Mouse (Mus musculus) T-helper 2 cell (primary cell): ENCODE results near the gene Stxbp6.
"Not testable (repeated sequence)": the region's sequence is repeated elsewhere in the genome, so short reads cannot be mapped to it uniquely, and the experiment has no call there.

Source experiments
- in situ Hi-C: fragments of 300-600 bp; cut with MboI, MseI; formaldehyde crosslinking; loops from one replicate; pipeline ENCODE4 v1.15.1; 2025; ENCODE audit warnings: high pct_unique_total_duplicates

Gene Stxbp6

GRCm38 (mm10) chr12:45074611-45075342 is at the start of gene Stxbp6:
Gene Stxbp6 (minus strand): TSS chr12:45074709.
- in situ Hi-C loops = no loop called here

GRCm38 (mm10) chr12:45102954-45103353 is 28.4 kb upstream of the Stxbp6 start:
- in situ Hi-C loops = not testable (repeated sequence)

- in situ Hi-C loops = no loop called here
These were observed 19.2 kb upstream of the Stxbp6 start for GRCm38 (mm10) chr12:45093732-45094131.

GRCm38 (mm10) chr12:45092444-45092843 is 17.9 kb upstream of the Stxbp6 start:
- in situ Hi-C loops = no loop called here

GRCm38 (mm10) chr12:45083145-45083475 is 8.6 kb upstream of the Stxbp6 start:
- in situ Hi-C loops = no loop called here

GRCm38 (mm10) chr12:45082379-45083144 is 8.1 kb upstream of the Stxbp6 start:
- in situ Hi-C loops = no loop called here

- in situ Hi-C loops = no loop called here
These were observed 7.1 kb upstream of the Stxbp6 start for GRCm38 (mm10) chr12:45081617-45082016.

- in situ Hi-C loops = no loop called here
These were observed 6.2 kb upstream of the Stxbp6 start for GRCm38 (mm10) chr12:45080753-45081122.

GRCm38 (mm10) chr12:45080036-45080752 is 5.7 kb upstream of the Stxbp6 start:
- in situ Hi-C loops = no loop called here

GRCm38 (mm10) chr12:45075631-45076030 is 1.1 kb upstream of the Stxbp6 start:
- in situ Hi-C loops = no loop called here

GRCm38 (mm10) chr12:45074042-45074601 is 387 bp downstream of the Stxbp6 start:
- in situ Hi-C loops = no loop called here

- in situ Hi-C loops = no loop called here
These were observed 1.0 kb downstream of the Stxbp6 start for GRCm38 (mm10) chr12:45073331-45074041.

GRCm38 (mm10) chr12:45072185-45072584 is 2.3 kb downstream of the Stxbp6 start:
- in situ Hi-C loops = no loop called here

- in situ Hi-C loops = no loop called here
These were observed 4.3 kb downstream of the Stxbp6 start for GRCm38 (mm10) chr12:45070186-45070585.

- in situ Hi-C loops = no loop called here
These were observed 6.3 kb downstream of the Stxbp6 start for GRCm38 (mm10) chr12:45068145-45068754.

GRCm38 (mm10) chr12:45067686-45068085 is 6.8 kb downstream of the Stxbp6 start:
- in situ Hi-C loops = no loop called here

- in situ Hi-C loops = no loop called here
These were observed 7.3 kb downstream of the Stxbp6 start for GRCm38 (mm10) chr12:45067047-45067685.

GRCm38 (mm10) chr12:45063606-45064005 is 10.9 kb downstream of the Stxbp6 start:
- in situ Hi-C loops = no loop called here

- in situ Hi-C loops = no loop called here
These were observed 13.2 kb downstream of the Stxbp6 start for GRCm38 (mm10) chr12:45061336-45061735.

GRCm38 (mm10) chr12:45060804-45061203 is 13.7 kb downstream of the Stxbp6 start:
- in situ Hi-C loops = no loop called here

- in situ Hi-C loops = no loop called here
These were observed 16.5 kb downstream of the Stxbp6 start for GRCm38 (mm10) chr12:45058007-45058406.
